Mouse (Mus musculus): Measurements from ENCODE around the gene Cd80. TPM values are rescaled to one million over a fixed set of nuclear protein-coding genes. Genes with fewer than 3 reads are reported as not detected.
A peak's percentile ranks its signal among the peaks of the same experiment; 100 is the strongest.

Gene Cd80
- total and polyA plus RNA-seq, 3 experiments = 3.0 to 77.0 (median 5.3) TPM

DNA sequence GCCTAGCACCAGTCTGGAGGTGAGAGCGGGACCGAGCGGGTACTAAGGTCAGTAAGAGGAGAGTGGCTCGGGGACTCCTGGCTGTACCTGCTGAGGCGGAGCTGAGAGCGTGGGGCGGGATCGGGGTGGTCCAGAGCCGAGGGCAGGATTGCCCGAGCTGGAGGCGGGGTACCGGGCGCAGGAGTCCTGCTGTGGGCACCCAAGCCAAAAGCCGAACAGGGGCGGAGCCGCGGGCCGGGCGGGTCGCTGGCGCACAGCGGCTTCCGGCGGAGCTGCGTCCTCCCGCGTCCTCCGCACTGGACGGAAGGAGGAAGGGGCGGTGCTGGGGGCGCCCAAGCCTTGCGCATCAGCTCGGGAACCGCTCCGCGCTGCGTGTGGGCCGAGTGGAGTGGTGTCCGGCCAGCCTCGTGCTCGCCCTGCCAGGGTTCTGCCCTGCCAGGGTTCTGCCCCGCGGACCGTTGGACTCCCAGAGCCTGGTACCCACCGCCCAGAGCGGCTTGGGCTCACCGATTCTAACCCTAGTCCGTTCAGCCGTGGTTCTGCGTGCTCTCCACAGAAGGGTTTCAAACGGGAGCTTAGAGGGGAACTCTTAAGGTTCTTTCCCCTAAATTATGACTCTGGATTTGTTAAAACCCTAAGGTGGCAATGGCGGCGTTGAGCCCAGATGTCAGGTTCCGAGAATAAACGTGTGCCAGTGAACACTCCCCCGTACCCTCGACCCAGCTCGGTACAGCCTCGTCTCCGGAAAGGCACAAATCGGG is 2.7 kb upstream of the Cd80 start, which contains the start of gene Adprh:
Adprh (minus strand) TSS at position 262 of the 761 bp plus-strand sequence.
- Histone ChIP-seq H3K4me1 (ENCODE audit: insufficient read depth, low read depth, low read length) (peaks cover 85% of the 10 kb centered on the region), H3K9me3 (replicated peaks) (no peaks in the 10 kb centered on the region), H3K36me3 (replicated peaks) (peaks cover 36% of the 10 kb centered on the region), H3K27me3 (ENCODE audit: insufficient read depth, low read length) (no peaks in the 10 kb centered on the region), H3K4me3 (ENCODE audit: low read depth, low read length) (peak within 1 kb of the TSS; percentile 82)
- DNase-seq (ENCODE audit: low spot score) (peak; percentile 89), ATAC-seq (ENCODE audit: extremely low read depth, insufficient number of reproducible peaks, low FRiP score, poor library complexity, severe bottlenecking) (peak; percentile 65)
- TF ChIP-seq GATA1 (IDR thresholded peaks at IDR 0.05; ENCODE audit: borderline replicate concordance, low read length) (no peak), GATA2 (IDR thresholded peaks at IDR 0.05; ENCODE audit: borderline replicate concordance, low read depth, low read length) (no peak), POLR2AphosphoS5 (IDR thresholded peaks at IDR 0.05; ENCODE audit: insufficient replicate concordance, low read depth, low read length) (no peak; the same call in 1 of the 2 replicates), TAL1 (conservative IDR thresholded peaks at IDR 0.05; ENCODE audit: low read depth, low read length) (no peak)

DNA sequence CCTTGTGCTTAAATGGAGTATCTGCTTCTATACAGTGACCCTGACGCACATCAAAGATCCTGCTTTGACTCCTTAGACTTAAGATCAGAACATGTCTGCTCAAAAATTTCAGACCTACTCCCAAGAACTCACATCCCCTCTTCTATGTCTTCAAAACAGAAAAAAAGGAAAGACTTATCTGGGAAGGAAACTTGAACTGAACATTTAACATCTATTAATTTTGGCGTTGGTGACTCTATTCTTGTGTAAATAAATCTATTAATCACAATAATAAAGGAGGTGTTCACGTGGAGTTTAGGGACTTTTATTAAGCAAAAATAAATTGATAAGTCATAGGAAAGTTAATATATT is 2.2 kb upstream of the Cd80 start:
- Histone ChIP-seq H3K4me3 (ENCODE audit: low read depth, low read length) (peak overlapping the region; percentile 82), H3K36me3 (replicated peaks) (peaks cover 31% of the 10 kb centered on the region), H3K4me1 (ENCODE audit: insufficient read depth, low read depth, low read length) (peaks cover 86% of the 10 kb centered on the region), H3K27me3 (ENCODE audit: insufficient read depth, low read length) (no peaks in the 10 kb centered on the region), H3K9me3 (replicated peaks) (no peaks in the 10 kb centered on the region)
- no peak for ATAC-seq (ENCODE audit: extremely low read depth, insufficient number of reproducible peaks, low FRiP score, poor library complexity, severe bottlenecking)
- DNase-seq (ENCODE audit: low spot score) = no peak
- TF ChIP-seq GATA2 (IDR thresholded peaks at IDR 0.05; ENCODE audit: borderline replicate concordance, low read depth, low read length) (no peak), CTCF (IDR thresholded peaks at IDR 0.05; ENCODE audit: low read depth, low read length) (no peak), TAL1 (conservative IDR thresholded peaks at IDR 0.05; ENCODE audit: low read depth, low read length) (no peak), POLR2AphosphoS5 (IDR thresholded peaks at IDR 0.05; ENCODE audit: insufficient replicate concordance, low read depth, low read length) (no peak), GATA1 (IDR thresholded peaks at IDR 0.05; ENCODE audit: borderline replicate concordance, low read length) (no peak)

DNA sequence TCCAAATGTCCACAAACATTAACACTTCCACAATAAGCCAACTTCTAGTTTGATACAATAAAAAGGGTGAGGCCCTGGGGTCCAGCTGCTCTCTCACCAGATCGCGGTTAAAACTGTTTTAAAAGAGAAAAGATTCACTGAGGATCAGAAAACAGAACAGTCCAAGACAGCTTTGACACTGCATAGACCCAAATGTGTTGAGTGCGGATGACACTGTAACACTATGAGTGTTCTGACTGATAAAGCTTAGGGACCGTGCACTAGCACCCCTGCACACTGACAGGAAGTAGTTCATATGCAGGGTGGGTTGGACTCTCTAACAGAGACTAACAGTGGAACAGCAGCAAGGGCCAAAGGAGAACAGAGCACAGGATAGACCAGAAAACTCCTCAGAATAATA is 1.4 kb upstream of the Cd80 start:
- peaks cover 86% of the 10 kb centered on the region for H3K4me1 ChIP-seq (ENCODE audit: insufficient read depth, low read depth, low read length)
- DNase-seq (ENCODE audit: low spot score) = no peak

DNA sequence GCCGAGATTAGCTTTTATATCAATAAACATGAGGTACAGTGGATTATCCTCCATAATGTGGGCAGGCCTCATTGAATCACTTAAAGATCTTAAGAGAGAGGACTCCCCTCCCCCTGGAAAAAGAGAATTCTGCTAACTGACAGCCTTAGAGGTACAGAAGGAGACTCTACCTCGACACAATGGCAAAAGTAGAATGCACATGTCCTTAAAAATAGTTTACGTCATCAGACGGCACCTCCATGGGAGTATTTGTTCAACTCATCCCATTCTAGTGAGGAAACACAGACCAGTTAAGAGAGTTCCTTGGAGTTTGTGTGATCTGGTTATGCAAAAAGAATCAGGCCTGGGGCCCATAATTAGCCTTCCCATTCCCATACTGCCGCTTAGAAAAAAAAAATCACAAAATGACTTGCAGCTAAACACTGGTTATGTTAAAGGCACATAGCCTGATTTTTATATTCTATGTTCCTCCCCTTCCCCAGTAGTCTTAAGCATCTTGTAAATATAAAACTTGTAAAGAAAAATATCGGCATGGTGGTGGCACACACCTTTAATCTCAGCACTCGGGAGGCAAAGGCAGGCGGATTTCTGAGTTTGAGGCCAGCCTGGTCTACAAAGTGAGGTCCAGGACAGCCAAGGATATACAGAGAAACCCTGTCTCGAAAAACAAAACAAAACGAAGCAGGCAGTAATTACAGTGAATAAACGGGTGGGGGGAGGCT is 667 bp upstream of the Cd80 start:
- H3K4me1 ChIP-seq (ENCODE audit: insufficient read depth, low read depth, low read length) = peaks cover 85% of the 10 kb centered on the region
- H3K27me3 ChIP-seq (ENCODE audit: insufficient read depth, low read length) = no peaks in the 10 kb centered on the region
- H3K9me3 ChIP-seq (replicated peaks) = no peaks in the 10 kb centered on the region
- H3K4me3 ChIP-seq (ENCODE audit: low read depth, low read length) = no peak overlapping the region
- ATAC-seq (ENCODE audit: extremely low read depth, insufficient number of reproducible peaks, low FRiP score, poor library complexity, severe bottlenecking) = no peak
- TF ChIP-seq GATA2 (IDR thresholded peaks at IDR 0.05; ENCODE audit: borderline replicate concordance, low read depth, low read length) (no peak), POLR2AphosphoS5 (IDR thresholded peaks at IDR 0.05; ENCODE audit: insufficient replicate concordance, low read depth, low read length) (no peak), GATA1 (IDR thresholded peaks at IDR 0.05; ENCODE audit: borderline replicate concordance, low read length) (no peak), TAL1 (conservative IDR thresholded peaks at IDR 0.05; ENCODE audit: low read depth, low read length) (no peak), CTCF (IDR thresholded peaks at IDR 0.05; ENCODE audit: low read depth, low read length) (no peak)
- peaks cover 15% of the 10 kb centered on the region for H3K36me3 ChIP-seq (replicated peaks)
- no peak for DNase-seq (ENCODE audit: low spot score)

More for the DNA sequence above, 1.4 kb upstream of the Cd80 start:
- H3K9me3 ChIP-seq (replicated peaks) = no peaks in the 10 kb centered on the region
- peaks cover 23% of the 10 kb centered on the region for H3K36me3 ChIP-seq (replicated peaks)
- no peaks in the 10 kb centered on the region for H3K27me3 ChIP-seq (ENCODE audit: insufficient read depth, low read length)
- peak; percentile 72 for ATAC-seq (ENCODE audit: extremely low read depth, insufficient number of reproducible peaks, low FRiP score, poor library complexity, severe bottlenecking)
- no peak overlapping the region; the same call in 1 of the 2 replicates for H3K4me3 ChIP-seq (ENCODE audit: low read depth, low read length)
- TF ChIP-seq CTCF (IDR thresholded peaks at IDR 0.05; ENCODE audit: low read depth, low read length) (no peak), GATA1 (IDR thresholded peaks at IDR 0.05; ENCODE audit: borderline replicate concordance, low read length) (no peak), GATA2 (IDR thresholded peaks at IDR 0.05; ENCODE audit: borderline replicate concordance, low read depth, low read length) (no peak), POLR2AphosphoS5 (IDR thresholded peaks at IDR 0.05; ENCODE audit: insufficient replicate concordance, low read depth, low read length) (no peak), TAL1 (conservative IDR thresholded peaks at IDR 0.05; ENCODE audit: low read depth, low read length) (no peak)

DNA sequence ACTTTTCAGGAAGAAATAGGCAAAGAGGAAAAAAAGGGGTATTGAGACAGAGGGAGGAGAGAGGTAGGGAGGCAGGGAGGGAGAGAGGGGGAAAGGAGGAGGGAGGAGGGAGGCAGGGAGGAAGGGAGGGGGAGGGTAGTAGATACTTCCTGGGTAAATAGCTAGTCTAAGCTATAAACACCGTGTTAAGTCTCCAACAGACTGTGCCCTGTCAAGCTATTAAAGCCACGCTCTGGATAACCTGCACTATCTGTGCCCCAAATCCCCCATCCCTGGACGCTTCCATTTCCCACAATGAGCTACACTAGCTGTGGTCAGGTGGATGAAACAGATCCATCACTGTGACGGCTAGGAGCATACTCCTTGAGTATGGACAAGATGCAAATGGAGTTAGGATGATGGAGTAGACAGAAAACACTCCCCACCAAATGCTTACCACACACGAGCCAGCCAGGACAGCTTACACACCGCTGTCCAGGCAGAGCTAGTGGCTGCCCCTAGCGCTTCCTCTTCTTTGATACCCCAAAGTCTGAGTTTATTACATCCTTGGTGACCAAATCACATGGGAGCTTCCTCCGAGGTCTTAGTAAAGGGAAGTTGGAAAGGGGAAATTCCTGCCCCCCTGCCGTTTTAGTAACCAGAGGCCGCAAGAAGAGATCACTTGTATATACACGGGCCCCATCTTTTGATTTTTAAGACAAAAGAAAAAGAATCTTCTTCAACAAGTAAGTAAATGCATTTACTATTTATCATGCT is 1.6 kb downstream of the Cd80 start:
- no peaks in the 10 kb centered on the region for H3K36me3 ChIP-seq (replicated peaks)
- ATAC-seq (ENCODE audit: extremely low read depth, insufficient number of reproducible peaks, low FRiP score, poor library complexity, severe bottlenecking) (no peak), DNase-seq (ENCODE audit: low spot score) (peak; percentile 45)
- H3K9me3 ChIP-seq (replicated peaks) = no peaks in the 10 kb centered on the region
- no peaks in the 10 kb centered on the region for H3K27me3 ChIP-seq (ENCODE audit: insufficient read depth, low read length)
- no peak for TF ChIP-seq TAL1 (conservative IDR thresholded peaks at IDR 0.05; ENCODE audit: low read depth, low read length)
- no peak for TF ChIP-seq GATA2 (IDR thresholded peaks at IDR 0.05; ENCODE audit: borderline replicate concordance, low read depth, low read length)
- no peak for TF ChIP-seq POLR2AphosphoS5 (IDR thresholded peaks at IDR 0.05; ENCODE audit: insufficient replicate concordance, low read depth, low read length)
- TF ChIP-seq CTCF (IDR thresholded peaks at IDR 0.05; ENCODE audit: low read depth, low read length) = no peak
- no peak for TF ChIP-seq GATA1 (IDR thresholded peaks at IDR 0.05; ENCODE audit: borderline replicate concordance, low read length)
- H3K4me1 ChIP-seq (ENCODE audit: insufficient read depth, low read depth, low read length) = peaks cover 70% of the 10 kb centered on the region
- H3K4me3 ChIP-seq (ENCODE audit: low read depth, low read length) = peak overlapping the region; percentile 40

Measured in G1E (cell line).